In the genomic region with DNA sequence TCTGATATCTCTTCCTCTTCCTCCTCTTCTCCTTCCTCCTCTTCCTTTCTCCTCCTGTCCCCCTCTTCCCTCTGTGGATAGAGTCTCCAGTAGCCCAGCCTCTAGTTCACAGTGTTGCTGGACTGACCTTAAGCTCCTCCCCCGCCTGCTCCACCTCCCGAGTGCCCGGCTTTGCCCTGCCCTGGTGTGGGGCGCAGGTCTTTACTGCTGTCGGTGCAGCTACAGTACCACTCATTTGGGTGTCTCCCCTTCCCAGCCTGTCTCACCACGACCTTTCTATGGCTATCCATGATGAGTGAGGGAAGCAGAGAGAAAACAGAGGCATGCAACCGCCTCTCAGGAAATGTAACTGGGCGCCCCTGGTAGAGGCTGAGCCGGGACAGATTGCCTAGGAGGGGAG, we compare ENCODE assay signal across 9 mouse cellular contexts. TPM values are rescaled to one million over a fixed set of nuclear protein-coding genes. Genes with fewer than 3 reads are reported as not detected.
A peak's percentile ranks its signal among the peaks of the same experiment; 100 is the strongest.
DNase-seq lines count a peak whose midpoint lies in the region; ATAC-seq and TF ChIP-seq lines count a peak whose summit lies in the region.
"Had no signal": no experiment of that assay in that cellular context is flagged by ENCODE, and none has a peak within 500 bp of the region (broad histone marks: within the 10 kb centered on the region; RNA-seq: fewer than 3 reads in every experiment).

No protein-coding gene starts in this region.

- no peak for TF ChIP-seq CTCF in testis, adult 2 months (IDR thresholded peaks at IDR 0.05; ENCODE audit: control insufficient read depth, insufficient read depth, insufficient replicate concordance, low read depth, low read length)
- TF ChIP-seq CTCF in hindbrain, postnatal 0 days (IDR thresholded peaks at IDR 0.05; ENCODE audit: low read depth), result no peak

- peak overlapping the region; percentile 12 for H3K27ac ChIP-seq in testis, adult 2 months (ENCODE audit: control insufficient read depth, insufficient read depth, low read depth, low read length)
- 0 out of 2 replicates have a peak overlapping the region, but pooled peaks have one; percentile 44 for H3K27ac ChIP-seq in forebrain, embryonic 14.5 days (ENCODE audit: low read depth, low read length)
- peak overlapping the region; percentile 69; the same call in 1 of the 2 replicates for H3K27ac ChIP-seq in hindbrain, postnatal 0 days
- peak overlapping the region; percentile 52; the same call in 1 of the 2 replicates for H3K27ac ChIP-seq in liver, embryonic 12.5 days
- H3K27ac ChIP-seq in stomach, embryonic 15.5 days, result peak overlapping the region; percentile 87
- H3K27ac ChIP-seq: liver, embryonic 14.5 days had no signal

- ATAC-seq in forebrain, embryonic 14.5 days, result no peak
- ATAC-seq in hindbrain, postnatal 0 days, result no peak
- ATAC-seq in liver, embryonic 12.5 days, result no peak
- ATAC-seq in stomach, embryonic 15.5 days (ENCODE audit: insufficient read depth, low FRiP score, low read depth), result no peak

- 14% methylated on average over 9 of the region's 9 CpGs for WGBS in forebrain, embryonic 14.5 days
- 20% methylated on average over 9 of the region's 9 CpGs for WGBS in hindbrain, postnatal 0 days
- 7% methylated on average over 9 of the region's 9 CpGs for WGBS in liver, embryonic 12.5 days (ENCODE audit: insufficient replicate concordance)
- WGBS in stomach, embryonic 15.5 days, result 9% methylated on average over 9 of the region's 9 CpGs

- H3K9ac ChIP-seq in forebrain, embryonic 14.5 days (ENCODE audit: low read length), result no peak overlapping the region
- H3K9ac ChIP-seq in hindbrain, postnatal 0 days (replicated peaks; ENCODE audit: low read length), result no peak overlapping the region
- no peak overlapping the region for H3K9ac ChIP-seq in liver, embryonic 12.5 days
- peak overlapping the region; percentile 32; the same call in 1 of the 2 replicates for H3K9ac ChIP-seq in stomach, embryonic 15.5 days
- H3K9ac ChIP-seq: liver, embryonic 14.5 days had no signal

- no peaks in the 10 kb centered on the region for H3K9me3 ChIP-seq in forebrain, embryonic 14.5 days (replicated peaks; ENCODE audit: control insufficient read depth, low read length)
- no peaks in the 10 kb centered on the region for H3K9me3 ChIP-seq in hindbrain, postnatal 0 days (ENCODE audit: low read length)
- H3K9me3 ChIP-seq in liver, embryonic 12.5 days (replicated peaks), result no peaks in the 10 kb centered on the region
- H3K9me3 ChIP-seq in stomach, embryonic 15.5 days, result no peaks in the 10 kb centered on the region

- H3K4me1 ChIP-seq in testis, adult 2 months (ENCODE audit: control insufficient read depth, insufficient read depth, low read length), result peaks cover 28% of the 10 kb centered on the region
- H3K4me1 ChIP-seq in forebrain, embryonic 14.5 days (ENCODE audit: control insufficient read depth, insufficient read depth, low read length), result peaks cover 32% of the 10 kb centered on the region
- H3K4me1 ChIP-seq in hindbrain, postnatal 0 days (ENCODE audit: insufficient read depth, low read length), result peaks cover 13% of the 10 kb centered on the region
- H3K4me1 ChIP-seq in liver, embryonic 12.5 days, result peaks cover 58% of the 10 kb centered on the region
- peaks cover 43% of the 10 kb centered on the region for H3K4me1 ChIP-seq in stomach, embryonic 15.5 days

- H3K4me2 ChIP-seq in forebrain, embryonic 14.5 days (ENCODE audit: low read length), result no peak overlapping the region
- H3K4me2 ChIP-seq in hindbrain, postnatal 0 days (ENCODE audit: low read depth, low read length), result peak overlapping the region; percentile 6
- H3K4me2 ChIP-seq in liver, embryonic 12.5 days, result peak overlapping the region; percentile 40
- peak overlapping the region; percentile 44 for H3K4me2 ChIP-seq in stomach, embryonic 15.5 days

- H3K4me3 ChIP-seq in testis, adult 2 months (ENCODE audit: control insufficient read depth, low read depth, low read length), result no peak overlapping the region
- H3K4me3 ChIP-seq in forebrain, embryonic 14.5 days (ENCODE audit: low read depth, low read length), result no peak overlapping the region
- H3K4me3 ChIP-seq in hindbrain, postnatal 0 days (ENCODE audit: low read length), result no peak overlapping the region
- H3K4me3 ChIP-seq in liver, embryonic 12.5 days, result no peak overlapping the region
- peak overlapping the region; percentile 5; the same call in 1 of the 2 replicates for H3K4me3 ChIP-seq in stomach, embryonic 15.5 days (replicated peaks)

- H3K36me3 ChIP-seq in testis, adult 2 months (ENCODE audit: control insufficient read depth, insufficient read depth, low read length), result no peaks in the 10 kb centered on the region
- H3K36me3 ChIP-seq in forebrain, embryonic 14.5 days (ENCODE audit: control insufficient read depth, insufficient read depth, low read length), result no peaks in the 10 kb centered on the region
- H3K36me3 ChIP-seq in hindbrain, postnatal 0 days (ENCODE audit: insufficient read depth, low read length), result no peaks in the 10 kb centered on the region
- no peaks in the 10 kb centered on the region for H3K36me3 ChIP-seq in liver, embryonic 12.5 days
- H3K36me3 ChIP-seq in stomach, embryonic 15.5 days, result no peaks in the 10 kb centered on the region

- no peaks in the 10 kb centered on the region for H3K27me3 ChIP-seq in testis, adult 2 months (ENCODE audit: control insufficient read depth, insufficient read depth, low read length)
- H3K27me3 ChIP-seq in forebrain, embryonic 14.5 days (replicated peaks; ENCODE audit: control insufficient read depth, insufficient read depth, low read length), result no peaks in the 10 kb centered on the region
- no peaks in the 10 kb centered on the region for H3K27me3 ChIP-seq in hindbrain, postnatal 0 days (ENCODE audit: insufficient read depth, low read length)
- peaks cover 57% of the 10 kb centered on the region for H3K27me3 ChIP-seq in liver, embryonic 12.5 days (replicated peaks)
- no peaks in the 10 kb centered on the region for H3K27me3 ChIP-seq in stomach, embryonic 15.5 days (replicated peaks)

- no peak for DNase-seq in testis, postnatal 14 days (ENCODE audit: low spot score)
- no peak for DNase-seq in forebrain, embryonic 14.5 days (ENCODE audit: low spot score)
- no peak for DNase-seq in hindbrain, postnatal 0 days (ENCODE audit: low spot score)
- DNase-seq in cerebellum, adult 18-20 months, result no peak
- no peak for DNase-seq in natural killer cell, adult 2 months (ENCODE audit: low spot score in 2 of 2)

- TF ChIP-seq POLR2A in testis, adult 2 months (IDR thresholded peaks at IDR 0.05; ENCODE audit: control insufficient read depth, low read depth, low read length), result 0 out of 2 replicates have a peak, but pooled peaks have one; percentile 15

RNA-seq across cellular contexts. Expression of a gene that starts 5.5 kb away (rescaled TPM):
- polyA plus RNA-seq in testis, adult 2 months (2012; rRNA removed), result 0.51 TPM in 1 of 2 replicates, not detected in the other
- polyA plus RNA-seq in forebrain, embryonic 14.5 days (2014; fragmentation: Nextera tagmentation; extraction: Ambion mirVana), result 0.64 and 1.2 TPM in 2 replicates
- 1.3 and 4.6 TPM in 2 replicates for total RNA-seq in hindbrain, postnatal 0 days (2014; rRNA removed)
- 0.54 TPM in 1 of 2 replicates, not detected in the other for polyA plus RNA-seq in hindbrain, postnatal 0 days (2015; fragmentation: Nextera tagmentation; extraction: Ambion mirVana)
- polyA plus RNA-seq in liver, embryonic 12.5 days (2016; fragmentation: Nextera tagmentation; extraction: Ambion mirVana), result 0.31 TPM in 1 of 2 replicates, not detected in the other
- 0.71 and 0.72 TPM in 2 replicates for polyA plus RNA-seq in stomach, embryonic 15.5 days (2015; fragmentation: Nextera tagmentation; extraction: Ambion mirVana)

Comparison
In these comparisons a context has a peak if more than half of its experiments do, and no peak if none do; other contexts are left out.
1. H3K27ac ChIP-seq: peak in every context shown above with its lines; median percentile 87 in stomach, embryonic 15.5 days; 69 in hindbrain, postnatal 0 days; 52 in liver, embryonic 12.5 days; 44 in forebrain, embryonic 14.5 days; 12 in testis, adult 2 months.